Mouse (Mus musculus): ENCODE data around the gene Ctsz. TPM values are rescaled to one million over a fixed set of nuclear protein-coding genes. Genes with fewer than 3 reads are reported as not detected.

Ctsz gene
- polyA plus RNA-seq, 1 experiment from 2014 or later = 103 TPM

- Histone ChIP-seq H3K27ac (ENCODE audit: low read depth, low read length) (no peak overlapping the region), H3K27me3 (ENCODE audit: control insufficient read depth, insufficient read depth, low read length) (no peaks in the 10 kb centered on the region), H3K36me3 (ENCODE audit: control insufficient read depth, insufficient read depth, low read length) (0 out of 2 replicates have a peak, but pooled peaks cover 2% of the 10 kb centered on the region), H3K9ac (ENCODE audit: low read length) (no peak overlapping the region), H3K4me2 (ENCODE audit: low read depth) (no peak overlapping the region), H3K4me3 (ENCODE audit: low read depth, low read length) (no peak overlapping the region), H3K9me3 (ENCODE audit: control insufficient read depth, low read length) (no peaks in the 10 kb centered on the region), H3K4me1 (ENCODE audit: control insufficient read depth, insufficient read depth, low read length) (peaks cover 4% of the 10 kb centered on the region; the same call in 1 of the 2 replicates)
- WGBS = 87% methylated on average over 4 of the region's 4 CpGs
- no peak for DNase-seq (ENCODE audit: low spot score)
- ATAC-seq (ENCODE audit: insufficient read depth, low FRiP score, low TSS enrichment) = no peak
These were observed 31.5 kb upstream of the Ctsz start for GRCm38 (mm10) chr2:174470333-174470732.

GRCm38 (mm10) chr2:174463789-174464523 lies 25.1 kb upstream of the Ctsz start, which contains the start of gene Atp5e:
Gene Atp5e (minus strand): TSS chr2:174464105.
- no peaks in the 10 kb centered on the region for H3K27me3 ChIP-seq (ENCODE audit: control insufficient read depth, insufficient read depth, low read length)
- peak within 1 kb of the TSS; percentile 97 for H3K4me2 ChIP-seq (ENCODE audit: low read depth)
- H3K36me3 ChIP-seq (ENCODE audit: control insufficient read depth, insufficient read depth, low read length) = peaks cover 7% of the 10 kb centered on the region; the same call in 1 of the 2 replicates
- H3K9ac ChIP-seq (ENCODE audit: low read length) = peak within 1 kb of the TSS; percentile 85
- DNase-seq (ENCODE audit: low spot score) (peak; percentile 93), ATAC-seq (ENCODE audit: insufficient read depth, low FRiP score, low TSS enrichment) (peak; percentile 100)
- WGBS = 2% methylated on average over 48 of the region's 48 CpGs
- H3K4me1 ChIP-seq (ENCODE audit: control insufficient read depth, insufficient read depth, low read length) = peaks cover 5% of the 10 kb centered on the region; the same call in 1 of the 2 replicates
- H3K27ac ChIP-seq (ENCODE audit: low read depth, low read length) = no peak within 1 kb of the TSS
- no peaks in the 10 kb centered on the region for H3K9me3 ChIP-seq (ENCODE audit: control insufficient read depth, low read length)
- H3K4me3 ChIP-seq (ENCODE audit: low read depth, low read length) = peak within 1 kb of the TSS; percentile 75

- H3K9ac ChIP-seq (ENCODE audit: low read length) = peak overlapping the region; percentile 85
- ATAC-seq (ENCODE audit: insufficient read depth, low FRiP score, low TSS enrichment) (peak; percentile 51), DNase-seq (ENCODE audit: low spot score) (peak; percentile 19)
- peak overlapping the region; percentile 97 for H3K4me2 ChIP-seq (ENCODE audit: low read depth)
- no peak overlapping the region for H3K27ac ChIP-seq (ENCODE audit: low read depth, low read length)
- no peaks in the 10 kb centered on the region for H3K9me3 ChIP-seq (ENCODE audit: control insufficient read depth, low read length)
- peaks cover 5% of the 10 kb centered on the region; the same call in 1 of the 2 replicates for H3K4me1 ChIP-seq (ENCODE audit: control insufficient read depth, insufficient read depth, low read length)
- H3K27me3 ChIP-seq (ENCODE audit: control insufficient read depth, insufficient read depth, low read length) = no peaks in the 10 kb centered on the region
- H3K36me3 ChIP-seq (ENCODE audit: control insufficient read depth, insufficient read depth, low read length) = peaks cover 7% of the 10 kb centered on the region; the same call in 1 of the 2 replicates
- WGBS = 40% methylated on average over 10 of the region's 10 CpGs
- H3K4me3 ChIP-seq (ENCODE audit: low read depth, low read length) = peak overlapping the region; percentile 75
These were observed 24.5 kb upstream of the Ctsz start for GRCm38 (mm10) chr2:174463370-174463769.

GRCm38 (mm10) chr2:174459365-174459764 lies 20.5 kb upstream of the Ctsz start:
- no peak overlapping the region for H3K4me2 ChIP-seq (ENCODE audit: low read depth)
- H3K9me3 ChIP-seq (ENCODE audit: control insufficient read depth, low read length) = no peaks in the 10 kb centered on the region
- no peak overlapping the region for H3K4me3 ChIP-seq (ENCODE audit: low read depth, low read length)
- H3K27me3 ChIP-seq (ENCODE audit: control insufficient read depth, insufficient read depth, low read length) = no peaks in the 10 kb centered on the region
- H3K27ac ChIP-seq (ENCODE audit: low read depth, low read length) = no peak overlapping the region
- H3K4me1 ChIP-seq (ENCODE audit: control insufficient read depth, insufficient read depth, low read length) = peaks cover 5% of the 10 kb centered on the region; the same call in 1 of the 2 replicates
- no peak for ATAC-seq (ENCODE audit: insufficient read depth, low FRiP score, low TSS enrichment)
- H3K9ac ChIP-seq (ENCODE audit: low read length) = no peak overlapping the region
- no peak for DNase-seq (ENCODE audit: low spot score)
- 84% methylated on average over 2 of the region's 2 CpGs for WGBS
- peaks cover 5% of the 10 kb centered on the region; the same call in 1 of the 2 replicates for H3K36me3 ChIP-seq (ENCODE audit: control insufficient read depth, insufficient read depth, low read length)

GRCm38 (mm10) chr2:174453681-174454080 lies 14.8 kb upstream of the Ctsz start:
- H3K36me3 ChIP-seq (ENCODE audit: control insufficient read depth, insufficient read depth, low read length) = no peaks in the 10 kb centered on the region
- H3K9me3 ChIP-seq (ENCODE audit: control insufficient read depth, low read length) = no peaks in the 10 kb centered on the region
- no peak overlapping the region for H3K9ac ChIP-seq (ENCODE audit: low read length)
- no peak overlapping the region for H3K4me2 ChIP-seq (ENCODE audit: low read depth)
- WGBS = 76% methylated on average over 7 of the region's 7 CpGs
- no peak overlapping the region for H3K4me3 ChIP-seq (ENCODE audit: low read depth, low read length)
- no peak overlapping the region for H3K27ac ChIP-seq (ENCODE audit: low read depth, low read length)
- no peaks in the 10 kb centered on the region for H3K27me3 ChIP-seq (ENCODE audit: control insufficient read depth, insufficient read depth, low read length)
- DNase-seq (ENCODE audit: low spot score) (peak; percentile 29), ATAC-seq (ENCODE audit: insufficient read depth, low FRiP score, low TSS enrichment) (no peak)
- no peaks in the 10 kb centered on the region for H3K4me1 ChIP-seq (ENCODE audit: control insufficient read depth, insufficient read depth, low read length)

GRCm38 (mm10) chr2:174450353-174450752 lies 11.5 kb upstream of the Ctsz start, which contains the start of gene Tubb1:
Gene Tubb1 (plus strand): TSS chr2:174450695.
- no peak within 1 kb of the TSS for H3K4me3 ChIP-seq (ENCODE audit: low read depth, low read length)
- WGBS = 75% methylated on average over 4 of the region's 4 CpGs
- no peaks in the 10 kb centered on the region for H3K27me3 ChIP-seq (ENCODE audit: control insufficient read depth, insufficient read depth, low read length)
- H3K4me1 ChIP-seq (ENCODE audit: control insufficient read depth, insufficient read depth, low read length) = no peaks in the 10 kb centered on the region
- no peaks in the 10 kb centered on the region for H3K9me3 ChIP-seq (ENCODE audit: control insufficient read depth, low read length)
- no peak for ATAC-seq (ENCODE audit: insufficient read depth, low FRiP score, low TSS enrichment)
- no peak within 1 kb of the TSS for H3K27ac ChIP-seq (ENCODE audit: low read depth, low read length)
- DNase-seq (ENCODE audit: low spot score) = no peak
- H3K4me2 ChIP-seq (ENCODE audit: low read depth) = no peak within 1 kb of the TSS
- H3K9ac ChIP-seq (ENCODE audit: low read length) = no peak within 1 kb of the TSS
- no peaks in the 10 kb centered on the region for H3K36me3 ChIP-seq (ENCODE audit: control insufficient read depth, insufficient read depth, low read length)

GRCm38 (mm10) chr2:174448405-174448804 lies 9.6 kb upstream of the Ctsz start:
- no peak for DNase-seq (ENCODE audit: low spot score)
- ATAC-seq (ENCODE audit: insufficient read depth, low FRiP score, low TSS enrichment) = no peak
- no peaks in the 10 kb centered on the region for H3K27me3 ChIP-seq (ENCODE audit: control insufficient read depth, insufficient read depth, low read length)
- 84% methylated on average over 4 of the region's 4 CpGs for WGBS
- H3K9me3 ChIP-seq (ENCODE audit: control insufficient read depth, low read length) = no peaks in the 10 kb centered on the region
- H3K36me3 ChIP-seq (ENCODE audit: control insufficient read depth, insufficient read depth, low read length) = no peaks in the 10 kb centered on the region
- no peak overlapping the region for H3K9ac ChIP-seq (ENCODE audit: low read length)
- no peak overlapping the region for H3K4me3 ChIP-seq (ENCODE audit: low read depth, low read length)
- no peak overlapping the region for H3K4me2 ChIP-seq (ENCODE audit: low read depth)
- no peaks in the 10 kb centered on the region for H3K4me1 ChIP-seq (ENCODE audit: control insufficient read depth, insufficient read depth, low read length)
- H3K27ac ChIP-seq (ENCODE audit: low read depth, low read length) = no peak overlapping the region

GRCm38 (mm10) chr2:174446905-174447304 lies 8.1 kb upstream of the Ctsz start:
- H3K9ac ChIP-seq (ENCODE audit: low read length) = no peak overlapping the region
- no peak overlapping the region for H3K4me2 ChIP-seq (ENCODE audit: low read depth)
- DNase-seq (ENCODE audit: low spot score) (no peak), ATAC-seq (ENCODE audit: insufficient read depth, low FRiP score, low TSS enrichment) (no peak)
- H3K27me3 ChIP-seq (ENCODE audit: control insufficient read depth, insufficient read depth, low read length) = no peaks in the 10 kb centered on the region
- no peaks in the 10 kb centered on the region for H3K9me3 ChIP-seq (ENCODE audit: control insufficient read depth, low read length)
- no peak overlapping the region for H3K27ac ChIP-seq (ENCODE audit: low read depth, low read length)
- no peaks in the 10 kb centered on the region for H3K4me1 ChIP-seq (ENCODE audit: control insufficient read depth, insufficient read depth, low read length)
- H3K4me3 ChIP-seq (ENCODE audit: low read depth, low read length) = no peak overlapping the region
- H3K36me3 ChIP-seq (ENCODE audit: control insufficient read depth, insufficient read depth, low read length) = no peaks in the 10 kb centered on the region
- WGBS = 69% methylated on average over 8 of the region's 8 CpGs

GRCm38 (mm10) chr2:174446492-174446891 lies 7.7 kb upstream of the Ctsz start:
- Histone ChIP-seq H3K27me3 (ENCODE audit: control insufficient read depth, insufficient read depth, low read length) (no peaks in the 10 kb centered on the region), H3K36me3 (ENCODE audit: control insufficient read depth, insufficient read depth, low read length) (no peaks in the 10 kb centered on the region), H3K4me1 (ENCODE audit: control insufficient read depth, insufficient read depth, low read length) (no peaks in the 10 kb centered on the region), H3K27ac (ENCODE audit: low read depth, low read length) (no peak overlapping the region), H3K9me3 (ENCODE audit: control insufficient read depth, low read length) (no peaks in the 10 kb centered on the region), H3K4me2 (ENCODE audit: low read depth) (no peak overlapping the region), H3K9ac (ENCODE audit: low read length) (no peak overlapping the region), H3K4me3 (ENCODE audit: low read depth, low read length) (no peak overlapping the region)
- ATAC-seq (ENCODE audit: insufficient read depth, low FRiP score, low TSS enrichment) (no peak), DNase-seq (ENCODE audit: low spot score) (no peak)
- WGBS = 44% methylated on average over 7 of the region's 7 CpGs
